14 mouse cellular contexts compared by ENCODE assay signal in the genomic region with DNA sequence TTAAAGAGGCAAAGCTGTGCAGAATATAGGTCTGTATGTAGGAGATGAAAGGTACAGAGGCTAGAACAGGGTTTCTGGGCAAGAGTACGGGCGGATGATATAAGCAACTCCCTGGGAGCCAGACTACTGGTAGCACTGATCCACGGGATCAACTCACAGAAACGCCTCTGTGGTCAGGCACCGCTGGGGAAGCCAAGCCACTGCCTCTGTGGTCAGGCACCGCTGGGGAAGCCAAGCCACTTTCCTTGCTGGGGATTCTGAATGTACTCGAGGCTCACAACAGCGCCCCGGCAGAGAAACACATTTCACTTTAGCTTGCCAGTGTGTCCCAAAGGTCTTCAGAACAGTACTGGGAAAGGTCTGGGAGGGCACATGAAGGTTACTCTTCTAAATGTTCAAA.
"Had no signal": no experiment of that assay in that cellular context is flagged by ENCODE, and none has a peak within 500 bp of the region (broad histone marks: within the 10 kb centered on the region; RNA-seq: fewer than 3 reads in every experiment).

No protein-coding gene starts in this region.

- H3K4me3 ChIP-seq: left cerebral cortex, adult 2 months; liver, embryonic 13.5 days; stomach, embryonic 15.5 days had no signal

- H3K4me2 ChIP-seq: liver, embryonic 13.5 days; midbrain, embryonic 11.5 days; stomach, embryonic 15.5 days had no signal

- H3K9me3 ChIP-seq: liver, embryonic 13.5 days; stomach, embryonic 15.5 days had no signal

- H3K9ac ChIP-seq: liver, embryonic 13.5 days; stomach, embryonic 15.5 days had no signal

- H3K27ac ChIP-seq: left cerebral cortex, adult 2 months; liver, embryonic 13.5 days; stomach, embryonic 15.5 days had no signal

- H3K36me3 ChIP-seq: liver, embryonic 13.5 days; stomach, embryonic 15.5 days had no signal

- H3K4me1 ChIP-seq: liver, embryonic 13.5 days; stomach, embryonic 15.5 days had no signal

- DNase-seq: kidney, adult 9 months; kidney, postnatal 14 days; kidney, postnatal 4 days; layer of hippocampus, adult 9-11 months; liver, embryonic 13.5 days; lung, adult 2 months; lung, postnatal 14 days; lung, postnatal 4 days; midbrain, embryonic 14.5 days; right cerebral cortex, postnatal 4 days; thymus, postnatal 36 days had no signal

- H3K27me3 ChIP-seq: liver, embryonic 13.5 days; stomach, embryonic 15.5 days had no signal
